Mouse (Mus musculus) Muller cell, postnatal 12 days (primary cell): ENCODE measurements around the gene Carns1.

Source experiments
- DNase-seq: peaks from one replicate; pipeline ENCODE4 v3.0.0-alpha.2; 2015; ENCODE audit errors: inconsistent ontology term

The Carns1 gene

GRCm38 (mm10) chr19:4175368-4175947 lies at the start of gene Carns1:
TSS of gene Carns1 (minus strand) at chr19:4175479.
- peak; percentile 69 for DNase-seq

GRCm38 (mm10) chr19:4222165-4222564 lies 46.9 kb upstream of the Carns1 start:
- DNase-seq, result no peak

- no peak for DNase-seq
Measured at GRCm38 (mm10) chr19:4220957-4221743, 45.9 kb upstream of the Carns1 start.

- DNase-seq, result no peak
Measured at GRCm38 (mm10) chr19:4220416-4220815, 45.1 kb upstream of the Carns1 start.

- DNase-seq, result no peak
Measured at GRCm38 (mm10) chr19:4219943-4220342, 44.7 kb upstream of the Carns1 start.

GRCm38 (mm10) chr19:4218784-4219183 lies 43.5 kb upstream of the Carns1 start:
- no peak for DNase-seq

- no peak for DNase-seq
Measured at GRCm38 (mm10) chr19:4218293-4218692, 43.0 kb upstream of the Carns1 start.

- no peak for DNase-seq
Measured at GRCm38 (mm10) chr19:4217855-4218254, 42.6 kb upstream of the Carns1 start.

- DNase-seq, result no peak
Measured at GRCm38 (mm10) chr19:4217140-4217539, 41.9 kb upstream of the Carns1 start.

- peak; percentile 58 for DNase-seq
Measured at GRCm38 (mm10) chr19:4216041-4216685, 40.9 kb upstream of the Carns1 start.

- no peak for DNase-seq
Measured at GRCm38 (mm10) chr19:4215451-4215840, 40.2 kb upstream of the Carns1 start.

- DNase-seq, result peak; percentile 70
Measured at GRCm38 (mm10) chr19:4214771-4215450, 39.6 kb upstream of the Carns1 start.

GRCm38 (mm10) chr19:4214071-4214770 lies 38.9 kb upstream of the Carns1 start, which contains the start of the genes Clcf1 and AC109138.7:
TSS of gene Clcf1 (plus strand) at chr19:4214238.
TSS of gene AC109138.7 (plus strand) at chr19:4214357.
- DNase-seq, result peak; percentile 97

- DNase-seq, result peak; percentile 99
Measured at GRCm38 (mm10) chr19:4213524-4213974, 38.3 kb upstream of the Carns1 start.

- DNase-seq, result no peak
Measured at GRCm38 (mm10) chr19:4211891-4212588, 36.8 kb upstream of the Carns1 start.

GRCm38 (mm10) chr19:4208563-4208962 lies 33.3 kb upstream of the Carns1 start:
- no peak for DNase-seq

GRCm38 (mm10) chr19:4206971-4207370 lies 31.7 kb upstream of the Carns1 start:
- peak; percentile 77 for DNase-seq

- no peak for DNase-seq
Measured at GRCm38 (mm10) chr19:4204889-4205288, 29.6 kb upstream of the Carns1 start.

GRCm38 (mm10) chr19:4203604-4204326 lies 28.5 kb upstream of the Carns1 start:
- no peak for DNase-seq

- no peak for DNase-seq
Measured at GRCm38 (mm10) chr19:4203148-4203547, 27.9 kb upstream of the Carns1 start.
